Mouse (Mus musculus) midbrain, embryonic 13.5 days (tissue): Measurements from ENCODE around the gene Dhdds. TPM values are rescaled to one million over a fixed set of nuclear protein-coding genes. Genes with fewer than 3 reads are reported as not detected.
"Not testable (repeated sequence)": the region's sequence is repeated elsewhere in the genome, so short reads cannot be mapped to it uniquely, and the experiment has no call there.

Source experiments
- ATAC-seq: fragments of 200-750 bp; cut with Nextera tagmentation; 2 replicates; pipeline ENCODE4 v1.8.0; 2017; ENCODE audit warnings: mild to moderate bottlenecking, moderate TSS enrichment, moderate library complexity
- H3K27ac ChIP-seq: fragments of 300-500 bp; sonication (generic); 2 replicates; pipeline ENCODE4 v1.5.1; 2015; ENCODE audit warnings: inconsistent platforms, mild to moderate bottlenecking, moderate library complexity
- H3K27me3 ChIP-seq: fragments of 300-500 bp; sonication (generic); 2 replicates; pipeline ENCODE4 v1.6.1; 2015; ENCODE audit warnings: mild to moderate bottlenecking, inconsistent platforms
- H3K36me3 ChIP-seq: fragments of 300-500 bp; sonication (generic); 2 replicates; pipeline ENCODE4 v1.6.1; 2015; ENCODE audit warnings: mild to moderate bottlenecking, inconsistent platforms
- H3K4me1 ChIP-seq: fragments of 300-500 bp; sonication (generic); replicated peaks from 2 replicates; pipeline ENCODE4 v1.6.1; 2015; ENCODE audit warnings: inconsistent platforms
- H3K4me2 ChIP-seq: fragments of 300-500 bp; sonication (generic); replicated peaks from 2 replicates; pipeline ENCODE4 v1.6.1; 2015; ENCODE audit warnings: moderate library complexity, mild to moderate bottlenecking, inconsistent platforms
- H3K4me3 ChIP-seq: fragments of 300-500 bp; sonication (generic); replicated peaks from 2 replicates; pipeline ENCODE4 v1.5.1; 2015; ENCODE audit warnings: mild to moderate bottlenecking, inconsistent platforms
- H3K9ac ChIP-seq: fragments of 300-500 bp; sonication (generic); replicated peaks from 2 replicates; pipeline ENCODE4 v1.6.1; 2015; ENCODE audit warnings: mild to moderate bottlenecking, inconsistent platforms
- H3K9me3 ChIP-seq: fragments of 300-500 bp; sonication (generic); 2 replicates; pipeline ENCODE4 v1.6.1; 2016; ENCODE audit warnings: mild to moderate bottlenecking, inconsistent platforms
- WGBS: fragments of 180-500 bp; shearing (Covaris S2); methylation state at CpG from one replicate; pipeline ENCODE4 v1.1.7; 2015; 5-methylcytosine and 5-hydroxymethylcytosine counted together
- polyA plus RNA-seq: library from polyadenylated mRNA; unstranded; fragments of >200 nt; fragmentation: Nextera tagmentation; extraction: Ambion mirVana; gene quantifications from 2 replicates; pipeline ENCODE4 v1.2.1, GENCODE M21; 2015

Gene Dhdds
- polyA plus RNA-seq, 1 experiment from 2014 or later: 42.0 TPM

DNA sequence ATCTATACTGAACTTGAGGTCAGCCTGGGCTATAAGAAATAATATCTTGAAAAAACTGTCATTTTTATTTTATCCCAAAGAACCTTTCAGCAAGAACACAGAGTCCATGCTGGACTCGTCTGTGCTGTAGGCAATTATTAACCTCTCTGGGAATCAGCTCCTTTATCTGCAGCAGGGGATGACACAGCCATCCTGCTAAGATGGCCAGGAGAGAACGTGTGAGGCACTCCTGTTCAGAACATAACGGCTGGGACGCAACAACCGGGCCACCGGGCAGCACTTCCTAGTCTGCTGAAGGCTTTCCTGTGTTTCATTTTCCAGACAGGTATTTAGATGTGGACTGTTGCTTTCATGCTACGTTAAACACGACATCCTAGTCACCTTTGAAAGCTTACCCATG, 6.0 kb downstream of the Dhdds start:
- H3K27ac ChIP-seq: no peak overlapping the region
- H3K4me1 ChIP-seq: peaks cover 7% of the 10 kb centered on the region
- no peak overlapping the region for H3K4me2 ChIP-seq
- no peak overlapping the region for H3K9ac ChIP-seq
- no peaks in the 10 kb centered on the region for H3K9me3 ChIP-seq
- H3K27me3 ChIP-seq: no peaks in the 10 kb centered on the region
- WGBS: 95% methylated on average over 8 of the region's 8 CpGs
- no peak overlapping the region for H3K4me3 ChIP-seq
- H3K36me3 ChIP-seq: peaks cover 63% of the 10 kb centered on the region
- no peak for ATAC-seq

DNA sequence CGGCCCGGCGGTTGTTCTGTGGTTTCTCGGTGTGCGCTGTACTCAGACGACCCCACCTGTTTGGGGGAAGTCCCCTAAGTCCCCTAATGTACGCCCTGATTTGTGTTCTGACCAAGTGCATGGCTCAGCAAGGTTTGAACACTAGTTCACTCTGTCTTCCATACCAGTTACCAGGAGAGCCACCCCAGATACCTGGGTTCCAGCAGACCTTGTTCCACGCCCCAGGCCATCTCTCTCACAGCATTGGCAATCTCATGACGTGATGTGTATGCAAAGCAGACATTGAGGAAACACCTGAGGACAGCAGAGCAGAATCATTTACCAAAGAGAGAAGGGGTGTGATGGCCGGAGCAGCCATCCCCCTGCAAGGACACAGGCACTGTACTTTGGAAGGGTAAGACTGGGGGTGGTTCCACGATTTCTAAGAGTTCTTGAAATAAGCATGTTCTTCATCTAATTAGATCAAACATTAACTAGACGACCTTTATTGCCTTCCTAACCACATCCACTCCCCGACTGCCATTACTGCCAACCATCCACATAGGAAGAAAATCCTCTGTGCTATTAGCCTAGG, 9.5 kb downstream of the Dhdds start:
- Histone ChIP-seq H3K27ac (no peak overlapping the region), H3K9me3 (no peaks in the 10 kb centered on the region), H3K9ac (no peak overlapping the region), H3K4me2 (no peak overlapping the region), H3K36me3 (peaks cover 90% of the 10 kb centered on the region), H3K4me1 (no peaks in the 10 kb centered on the region), H3K4me3 (no peak overlapping the region), H3K27me3 (no peaks in the 10 kb centered on the region)
- ATAC-seq: no peak
- WGBS: 91% methylated on average over 13 of the region's 13 CpGs

DNA sequence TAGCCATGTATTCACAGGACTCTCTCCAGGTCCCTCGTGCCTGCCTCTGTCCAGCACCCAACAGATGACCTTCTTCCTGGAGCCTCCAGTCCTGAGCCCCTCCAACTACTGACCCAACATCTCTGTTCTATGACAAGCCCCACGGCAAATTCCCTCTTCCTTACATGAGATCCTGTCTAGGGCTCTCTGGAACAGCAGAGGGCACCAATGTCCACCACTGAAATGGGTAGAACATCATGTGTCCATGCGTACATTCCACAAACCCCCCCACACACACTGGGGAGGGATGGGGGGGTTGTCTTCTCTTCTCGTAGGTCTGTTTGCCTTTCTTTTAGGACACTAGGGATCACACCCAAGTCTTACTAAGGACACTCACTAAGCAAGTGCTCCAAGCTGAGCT, 10.7 kb downstream of the Dhdds start:
- Histone ChIP-seq H3K9ac (no peak overlapping the region), H3K27me3 (no peaks in the 10 kb centered on the region), H3K4me1 (no peaks in the 10 kb centered on the region), H3K4me3 (no peak overlapping the region), H3K36me3 (peaks cover 85% of the 10 kb centered on the region), H3K27ac (no peak overlapping the region), H3K9me3 (no peaks in the 10 kb centered on the region), H3K4me2 (no peak overlapping the region)
- WGBS: 60% methylated on average over 4 of the region's 4 CpGs
- no peak for ATAC-seq

DNA sequence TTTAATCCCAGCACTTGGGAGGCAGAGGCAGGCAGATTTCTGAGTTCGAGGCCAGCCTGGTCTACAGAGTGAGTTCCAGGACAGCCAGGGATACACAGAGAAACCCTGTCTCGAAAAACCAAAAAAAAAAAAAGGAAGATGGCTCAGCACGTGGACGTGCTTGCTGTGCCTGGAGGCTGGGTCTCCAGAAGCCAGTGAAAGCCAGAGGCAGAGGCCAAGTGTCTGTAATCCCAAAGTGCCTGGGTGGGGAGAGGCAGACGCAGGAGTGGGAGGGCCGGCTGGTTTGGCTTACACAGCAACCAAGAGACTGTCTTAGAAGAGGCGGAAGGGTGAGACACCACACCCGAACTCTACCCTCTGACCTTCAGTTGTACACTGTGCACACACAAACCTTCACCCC, 12.4 kb downstream of the Dhdds start:
- not testable (repeated sequence) for H3K27ac ChIP-seq, H3K27me3 ChIP-seq, H3K4me1 ChIP-seq, ATAC-seq, H3K4me2 ChIP-seq, H3K4me3 ChIP-seq, H3K9me3 ChIP-seq, H3K9ac ChIP-seq
- WGBS: 93% methylated on average over 7 of the region's 8 CpGs
- peaks cover 70% of the 10 kb centered on the region for H3K36me3 ChIP-seq

DNA sequence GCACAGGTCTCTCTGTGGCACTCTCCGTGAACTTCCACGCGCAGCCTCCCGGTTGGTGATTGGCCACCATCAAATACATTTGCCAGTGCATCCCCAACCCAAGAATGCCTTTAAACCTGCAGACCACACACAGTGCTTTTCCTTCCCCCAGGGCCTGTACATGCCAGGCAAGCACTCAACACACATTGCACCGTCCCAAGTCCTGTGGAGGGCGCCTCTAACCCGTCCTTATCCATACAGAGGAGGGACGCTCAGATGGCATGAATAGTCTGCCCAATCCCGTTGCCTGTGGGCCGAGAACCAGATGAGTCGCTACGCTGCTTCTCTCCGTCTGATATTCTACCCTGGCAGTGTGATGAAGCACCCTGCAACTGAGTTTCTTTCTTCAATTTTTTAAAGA, 17.8 kb downstream of the Dhdds start:
- no peaks in the 10 kb centered on the region for H3K4me1 ChIP-seq
- no peak overlapping the region for H3K27ac ChIP-seq
- no peak overlapping the region for H3K4me2 ChIP-seq
- H3K9ac ChIP-seq: no peak overlapping the region
- no peaks in the 10 kb centered on the region for H3K9me3 ChIP-seq
- H3K4me3 ChIP-seq: no peak overlapping the region
- 78% methylated on average over 13 of the region's 13 CpGs for WGBS
- H3K36me3 ChIP-seq: peaks cover 71% of the 10 kb centered on the region
- H3K27me3 ChIP-seq: no peaks in the 10 kb centered on the region
- no peak for ATAC-seq

DNA sequence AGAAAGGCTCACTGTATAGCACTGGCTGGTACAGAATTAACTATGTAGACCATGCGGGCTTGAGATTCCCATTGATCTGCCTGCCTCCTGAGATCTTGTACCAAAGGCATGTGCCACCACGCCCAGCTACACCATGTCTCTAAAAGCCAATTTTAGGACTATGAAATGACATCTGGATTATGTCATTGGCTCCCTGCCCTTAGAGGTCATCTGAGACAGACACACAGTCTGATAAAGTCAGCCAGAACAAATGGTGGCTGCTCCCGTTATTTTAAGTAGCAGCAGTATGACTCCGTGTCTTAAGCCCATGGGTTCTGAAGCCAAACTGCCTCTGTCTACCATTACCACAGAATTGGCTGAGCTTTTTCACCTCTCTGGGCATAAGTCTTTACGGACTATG, 20.2 kb downstream of the Dhdds start:
- Histone ChIP-seq H3K36me3 (peaks cover 69% of the 10 kb centered on the region), H3K27ac (no peak overlapping the region), H3K9me3 (no peaks in the 10 kb centered on the region), H3K4me2 (no peak overlapping the region), H3K4me3 (no peak overlapping the region), H3K27me3 (no peaks in the 10 kb centered on the region), H3K9ac (no peak overlapping the region), H3K4me1 (no peaks in the 10 kb centered on the region)
- no peak for ATAC-seq
- 89% methylated on average over 5 of the region's 5 CpGs for WGBS

DNA sequence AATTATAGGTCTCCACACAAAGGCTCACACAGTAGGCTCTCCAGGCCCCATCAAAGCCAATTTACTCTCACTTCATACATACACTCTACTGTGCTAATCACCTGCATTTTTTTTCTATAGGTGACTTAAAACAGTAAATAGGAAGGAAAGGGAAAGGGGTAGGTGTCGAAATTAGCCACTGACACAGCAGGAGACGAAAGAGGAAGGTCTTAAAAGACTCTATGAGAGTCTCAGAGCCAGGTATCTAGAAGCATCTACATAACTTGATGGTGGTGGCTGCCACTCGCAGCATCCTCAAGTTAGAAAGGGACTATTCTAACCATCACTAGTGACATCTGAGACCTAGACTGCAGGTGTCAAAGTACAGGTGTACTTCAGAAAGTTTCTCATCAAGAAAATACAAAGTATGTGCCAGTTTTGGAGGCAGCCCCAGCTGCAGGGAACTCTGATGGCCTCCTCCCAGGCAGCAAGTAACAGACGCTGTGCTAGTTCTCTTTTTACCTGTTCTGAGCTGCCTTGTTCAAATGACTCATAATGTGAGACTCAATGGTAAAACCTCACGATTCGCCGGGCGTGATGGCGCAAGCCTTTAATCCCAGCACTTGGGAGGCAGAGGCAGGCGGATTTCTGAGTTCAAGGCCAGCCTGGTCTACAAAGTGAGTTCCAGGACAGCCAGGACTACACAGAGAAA, 22.6 kb downstream of the Dhdds start:
- no peaks in the 10 kb centered on the region for H3K27me3 ChIP-seq
- ATAC-seq: no peak
- H3K4me3 ChIP-seq: no peak overlapping the region
- no peaks in the 10 kb centered on the region for H3K4me1 ChIP-seq
- no peak overlapping the region for H3K9ac ChIP-seq
- H3K9me3 ChIP-seq: no peaks in the 10 kb centered on the region
- peaks cover 69% of the 10 kb centered on the region for H3K36me3 ChIP-seq
- no peak overlapping the region for H3K4me2 ChIP-seq
- 94% methylated on average over 10 of the region's 10 CpGs for WGBS
- H3K27ac ChIP-seq: no peak overlapping the region

DNA sequence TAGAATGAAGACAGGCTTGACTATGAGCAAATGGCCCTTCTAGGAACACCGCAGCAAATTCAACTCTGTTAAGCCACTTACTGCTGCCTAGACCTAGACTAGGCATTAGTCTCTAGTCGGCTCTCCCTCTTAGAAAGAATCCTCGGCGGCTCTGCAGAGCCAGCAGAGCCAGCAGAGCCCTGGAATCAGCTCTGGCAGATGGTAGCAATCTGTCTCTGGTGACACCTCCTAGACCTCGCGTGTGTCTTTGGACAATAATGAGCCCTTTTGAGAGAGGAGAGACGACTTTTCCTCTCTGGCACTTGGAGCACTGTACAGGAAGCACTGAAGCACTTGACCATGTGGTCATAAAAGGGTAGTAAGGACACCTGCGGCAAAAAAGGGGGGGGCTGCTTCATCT, 29.0 kb downstream of the Dhdds start:
- H3K9ac ChIP-seq: no peak overlapping the region
- H3K27ac ChIP-seq: no peak overlapping the region
- 68% methylated on average over 8 of the region's 8 CpGs for WGBS
- peaks cover 37% of the 10 kb centered on the region for H3K4me1 ChIP-seq
- H3K9me3 ChIP-seq: no peaks in the 10 kb centered on the region
- H3K36me3 ChIP-seq: peaks cover 16% of the 10 kb centered on the region
- no peak overlapping the region for H3K4me3 ChIP-seq
- ATAC-seq: no peak
- no peaks in the 10 kb centered on the region for H3K27me3 ChIP-seq
- no peak overlapping the region for H3K4me2 ChIP-seq

DNA sequence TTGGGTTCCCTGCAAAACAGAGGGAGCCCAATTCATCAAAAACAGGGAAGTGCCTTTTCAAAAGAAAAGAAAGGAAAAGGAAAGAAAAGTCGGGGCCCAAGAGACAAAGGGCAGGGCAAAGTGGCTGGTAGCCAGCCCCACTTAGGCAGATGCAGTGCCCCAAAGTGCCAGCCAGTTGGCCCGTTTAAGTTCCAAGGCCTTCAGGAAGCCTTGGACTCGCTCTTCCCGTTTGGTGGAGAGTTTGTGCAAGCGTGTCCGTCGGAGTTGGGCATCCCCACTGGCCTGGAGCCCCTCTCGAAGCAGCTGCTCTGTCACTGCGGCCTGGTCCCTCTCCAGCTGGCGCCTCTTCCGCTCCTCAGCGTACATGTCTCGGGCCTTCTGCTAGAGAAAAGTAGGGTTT, 29.8 kb downstream of the Dhdds start:
- no peaks in the 10 kb centered on the region for H3K27me3 ChIP-seq
- peaks cover 46% of the 10 kb centered on the region for H3K4me1 ChIP-seq
- no peaks in the 10 kb centered on the region for H3K9me3 ChIP-seq
- peaks cover 16% of the 10 kb centered on the region for H3K36me3 ChIP-seq
- no peak overlapping the region for H3K4me2 ChIP-seq
- no peak overlapping the region for H3K4me3 ChIP-seq
- no peak for ATAC-seq
- H3K9ac ChIP-seq: no peak overlapping the region
- 62% methylated on average over 13 of the region's 13 CpGs for WGBS
- peak overlapping the region; percentile 99 for H3K27ac ChIP-seq

DNA sequence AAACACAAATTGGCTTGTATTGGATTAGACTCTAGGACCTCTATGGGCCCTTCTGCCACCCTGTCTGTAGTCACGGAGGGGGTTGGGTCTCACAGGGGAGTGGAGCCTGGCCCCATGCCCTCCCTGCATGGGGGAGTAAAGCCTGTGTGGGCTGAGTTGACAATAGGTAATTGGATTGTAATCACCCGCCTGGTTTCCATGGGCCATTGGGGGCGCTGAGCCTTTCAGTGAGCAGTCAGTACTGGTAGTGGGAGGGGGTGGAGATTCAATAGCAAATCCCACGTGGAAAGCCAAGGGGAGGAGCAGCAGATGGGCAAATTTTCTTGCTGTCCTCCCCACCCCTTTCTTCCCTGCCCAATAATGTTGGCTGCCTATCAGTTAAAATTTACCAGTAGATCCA, 30.5 kb downstream of the Dhdds start:
- Histone ChIP-seq H3K27ac (peak overlapping the region; percentile 99), H3K36me3 (peaks cover 22% of the 10 kb centered on the region), H3K4me3 (no peak overlapping the region), H3K4me1 (peaks cover 51% of the 10 kb centered on the region), H3K9me3 (no peaks in the 10 kb centered on the region), H3K9ac (no peak overlapping the region), H3K4me2 (no peak overlapping the region), H3K27me3 (no peaks in the 10 kb centered on the region)
- 7% methylated on average over 4 of the region's 4 CpGs for WGBS
- ATAC-seq: no peak

DNA sequence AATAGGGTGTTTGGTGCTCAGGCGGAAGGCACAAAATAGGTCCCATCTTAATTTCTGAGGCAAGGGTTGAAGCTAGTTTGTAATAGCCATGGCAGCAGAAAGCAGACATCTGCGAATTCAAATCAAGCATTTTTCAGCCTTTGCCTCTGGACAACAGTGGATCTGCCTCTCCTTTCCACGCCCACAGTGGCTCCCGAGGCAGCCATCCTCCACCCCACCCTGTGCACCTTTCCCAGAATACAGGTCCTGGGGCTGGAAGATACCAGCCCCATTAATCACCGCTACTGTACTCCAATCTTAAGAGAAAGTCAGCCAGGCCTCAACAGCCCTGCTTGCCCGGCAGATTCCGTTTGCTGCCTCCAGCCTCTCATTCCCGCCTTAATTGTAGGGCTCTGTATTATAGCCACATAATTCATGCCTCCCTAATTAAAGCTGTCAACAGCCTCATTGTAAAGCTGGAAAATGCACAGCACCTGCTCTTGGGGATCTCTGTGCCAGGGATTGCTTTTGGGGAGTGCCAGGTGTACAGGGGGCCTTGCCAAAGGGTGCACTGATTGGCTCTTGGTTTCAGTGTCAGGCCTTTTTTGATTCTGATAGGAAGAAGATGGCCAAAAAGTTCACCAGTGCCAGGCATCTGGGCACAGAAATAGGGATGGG, 31.5 kb downstream of the Dhdds start:
- Histone ChIP-seq H3K36me3 (peaks cover 25% of the 10 kb centered on the region), H3K9ac (peak overlapping the region; percentile 91), H3K4me3 (peak overlapping the region; percentile 70; the same call in 1 of the 2 replicates), H3K4me2 (peak overlapping the region; percentile 95), H3K27me3 (no peaks in the 10 kb centered on the region), H3K4me1 (peaks cover 51% of the 10 kb centered on the region), H3K27ac (peak overlapping the region; percentile 99), H3K9me3 (no peaks in the 10 kb centered on the region)
- no peak for ATAC-seq
- WGBS: 46% methylated on average over 8 of the region's 8 CpGs

DNA sequence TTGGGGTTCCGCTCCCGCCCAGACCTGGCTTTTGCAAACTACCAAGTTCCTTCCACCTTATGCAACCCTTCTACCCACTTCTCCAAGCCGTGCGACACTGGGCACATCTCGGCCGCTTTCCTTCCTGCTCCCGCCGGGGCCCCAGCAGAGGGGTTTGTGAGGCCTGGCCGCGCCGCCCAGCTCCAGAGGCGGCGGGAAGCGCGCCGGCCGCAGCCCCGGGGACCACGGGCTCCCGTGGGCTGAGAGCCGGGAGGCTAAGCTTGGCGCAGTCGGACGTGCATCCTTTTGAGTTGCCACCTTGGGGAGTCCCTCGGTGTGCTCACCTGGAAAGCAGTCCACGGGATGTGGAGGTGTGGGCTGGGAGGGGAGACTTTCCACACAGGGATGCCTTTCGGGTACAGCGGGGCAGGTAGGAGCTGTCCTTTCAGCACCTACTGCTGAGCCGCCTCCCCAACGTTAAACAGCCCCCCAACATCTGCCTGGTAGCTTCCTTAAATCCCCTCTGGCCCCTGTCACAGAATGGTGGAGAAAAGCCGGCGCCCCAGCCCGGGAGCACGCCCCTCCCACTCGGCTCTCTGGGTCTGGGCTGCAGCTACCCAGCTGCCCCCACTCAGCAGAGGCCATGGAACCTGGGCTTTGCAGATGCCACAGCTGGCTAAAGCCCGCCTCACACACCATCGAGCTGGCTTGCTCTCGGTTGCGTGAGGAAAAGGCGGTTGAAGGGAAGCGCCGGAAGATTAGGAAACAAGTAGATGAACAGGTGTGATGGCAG, 32.4 kb downstream of the Dhdds start, which contains the start of gene Hmgn2:
Hmgn2 (minus strand) TSS at position 501 of the 772 bp plus-strand sequence.
- ATAC-seq: peak; percentile 77
- Histone ChIP-seq H3K9me3 (no peaks in the 10 kb centered on the region), H3K27me3 (no peaks in the 10 kb centered on the region), H3K4me1 (peaks cover 51% of the 10 kb centered on the region), H3K27ac (peak within 1 kb of the TSS; percentile 99), H3K4me2 (peak within 1 kb of the TSS; percentile 95), H3K4me3 (peak within 1 kb of the TSS; percentile 70), H3K36me3 (peaks cover 30% of the 10 kb centered on the region), H3K9ac (peak within 1 kb of the TSS; percentile 91)
- under 1% methylated on average over 40 of the region's 42 CpGs for WGBS
